Mouse (Mus musculus) right cerebral cortex, postnatal 4 days (tissue): ENCODE measurements around the gene Nt5dc3.

Experiments
- DNase-seq: peaks from one replicate; pipeline ENCODE4 v3.0.0-alpha.2; 2022

Gene Nt5dc3

DNA sequence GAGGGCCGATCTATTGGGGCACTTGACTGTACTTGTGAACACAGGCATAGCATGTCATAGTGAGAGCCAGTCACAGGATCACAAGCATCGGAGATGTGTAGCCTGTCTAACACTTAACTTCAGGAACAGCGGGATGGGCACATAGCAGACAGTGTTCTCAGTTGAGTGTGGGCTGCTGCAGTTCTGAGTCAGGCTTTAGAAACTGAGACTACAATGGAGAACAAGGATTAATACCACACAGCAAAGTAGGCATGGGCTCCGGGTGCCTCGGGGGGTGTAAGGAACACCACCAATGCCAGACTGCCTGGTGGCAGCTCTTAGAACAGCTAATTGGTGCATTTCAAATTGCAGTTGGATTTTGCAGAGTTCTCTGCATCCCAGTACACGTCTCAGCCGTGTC is 42.2 kb downstream of the Nt5dc3 start:
- DNase-seq: no peak

- peak; percentile 22 for DNase-seq
Measured at GRCm38 (mm10) chr10:86824093-86824492, 45.3 kb downstream of the Nt5dc3 start.

GRCm38 (mm10) chr10:86824871-86825270 is 46.1 kb downstream of the Nt5dc3 start:
- DNase-seq: no peak

DNA sequence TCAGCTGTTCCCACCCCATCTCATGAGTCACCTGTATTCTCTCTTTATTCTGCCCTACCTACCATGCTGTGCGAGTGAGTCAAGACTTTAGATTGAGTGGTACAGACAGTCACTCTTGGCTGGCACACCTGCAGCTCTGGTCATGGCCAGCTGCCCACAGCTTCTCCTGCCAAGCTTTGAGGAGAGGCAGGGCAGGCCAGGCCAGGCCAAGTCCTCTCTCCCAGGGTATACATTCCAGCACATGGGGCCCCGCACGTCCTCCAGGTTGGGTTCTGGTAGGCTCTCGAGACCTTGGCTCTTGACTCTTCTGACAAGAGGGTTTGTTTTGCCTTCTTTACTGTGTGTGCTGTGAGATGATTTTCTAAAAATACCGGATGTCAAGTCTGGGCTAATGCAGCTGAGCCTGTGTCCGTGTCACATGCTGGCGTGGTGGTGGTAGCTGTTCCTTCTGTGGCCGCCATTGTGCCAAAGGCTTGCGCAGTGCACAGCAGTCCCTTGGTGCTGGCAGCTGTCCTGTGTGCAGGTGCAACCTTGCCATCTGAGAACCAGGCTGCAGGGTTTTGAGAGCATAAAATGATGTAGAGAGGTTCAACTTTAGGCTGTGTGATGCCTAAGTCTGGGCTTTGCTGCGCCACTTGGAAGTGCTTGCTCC is 47.2 kb downstream of the Nt5dc3 start:
- no peak for DNase-seq

DNA sequence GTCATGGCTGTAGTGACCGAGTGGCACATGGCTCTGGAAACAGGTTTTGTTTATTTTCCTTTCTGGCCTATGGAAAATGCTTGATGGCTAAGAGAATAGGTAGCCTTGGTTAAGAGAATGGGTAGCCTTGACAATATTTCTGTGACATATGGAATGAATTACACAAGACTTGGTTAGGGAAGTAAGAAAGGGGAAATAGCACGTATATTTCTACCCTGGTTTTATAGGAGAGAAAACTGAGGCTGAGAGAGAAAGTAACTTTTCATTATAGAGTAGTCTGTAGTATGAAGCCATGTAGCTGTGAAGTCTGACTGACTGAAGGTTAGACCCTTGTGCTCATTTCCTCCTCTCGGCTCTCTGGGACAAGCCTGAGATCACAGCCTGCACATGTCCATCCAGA is 48.1 kb downstream of the Nt5dc3 start:
- no peak for DNase-seq

DNA sequence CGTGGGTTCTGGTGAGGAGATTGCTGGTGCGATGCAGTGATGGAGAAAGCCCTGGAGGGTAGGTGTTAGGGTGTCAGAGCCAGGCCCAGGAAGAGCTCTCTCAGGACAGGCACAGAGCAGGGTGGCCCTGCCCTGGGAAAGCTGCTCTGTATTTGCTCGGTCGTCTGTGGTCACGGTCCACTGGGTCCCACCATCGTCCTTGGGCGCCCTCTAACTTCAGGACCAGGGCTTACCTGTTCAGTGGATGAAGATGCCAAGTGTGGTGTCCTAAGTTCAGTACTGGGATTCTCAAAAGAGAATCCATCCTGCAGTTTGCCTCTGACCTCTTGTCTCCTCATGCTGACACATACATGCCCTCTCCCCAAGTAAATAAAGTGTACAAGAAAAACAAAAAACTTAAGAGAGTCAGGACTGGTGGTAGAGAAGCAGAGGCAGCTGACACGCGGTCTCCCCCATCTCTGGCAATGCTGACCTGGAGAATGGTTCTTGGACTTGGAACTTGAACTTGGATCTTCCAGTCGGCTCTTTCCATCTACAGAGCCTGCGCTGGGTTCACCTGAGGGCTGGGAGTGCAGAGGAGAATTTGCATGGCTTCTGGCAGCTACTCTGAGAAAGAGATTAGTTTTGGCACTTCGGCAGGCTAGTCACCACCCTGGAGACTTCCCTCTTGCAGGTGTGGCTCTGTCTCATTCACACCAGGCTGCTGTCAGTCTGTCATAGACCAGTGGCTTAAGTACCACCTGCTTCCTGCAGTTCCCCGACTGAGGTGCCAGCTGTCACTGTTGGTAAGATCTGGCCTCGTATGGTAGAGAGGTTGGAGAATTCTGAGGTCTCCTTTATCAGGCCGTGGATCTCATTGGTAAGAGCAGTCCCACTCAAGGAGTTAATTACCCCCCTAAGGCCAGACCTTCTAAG is 49.7 kb downstream of the Nt5dc3 start:
- DNase-seq: no peak

- no peak for DNase-seq
Measured at GRCm38 (mm10) chr10:86829515-86829914, 50.7 kb downstream of the Nt5dc3 start.

GRCm38 (mm10) chr10:86836784-86837183 is 58.0 kb downstream of the Nt5dc3 start:
- no peak for DNase-seq

DNA sequence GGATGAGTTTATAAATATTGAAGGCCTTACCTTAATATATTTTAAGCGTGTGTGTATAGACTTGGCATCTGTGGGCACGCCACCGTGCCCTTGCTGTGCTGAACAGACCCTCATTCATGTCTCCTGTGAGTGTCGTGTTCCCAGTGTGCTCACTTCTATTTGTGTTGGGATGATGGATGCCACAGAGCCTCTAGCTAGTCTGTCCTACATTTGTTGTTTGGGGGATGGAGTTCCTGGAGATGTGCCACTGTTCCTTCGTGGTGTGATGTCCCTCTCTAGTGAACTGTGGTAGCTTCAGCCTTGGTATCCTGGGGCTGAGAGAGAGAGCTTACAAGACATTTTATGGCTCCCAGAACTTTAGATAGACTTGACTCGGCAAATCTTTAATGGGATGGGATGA is 60.0 kb downstream of the Nt5dc3 start:
- DNase-seq: no peak

GRCm38 (mm10) chr10:86842659-86843058 is 63.9 kb downstream of the Nt5dc3 start:
- no peak for DNase-seq

DNA sequence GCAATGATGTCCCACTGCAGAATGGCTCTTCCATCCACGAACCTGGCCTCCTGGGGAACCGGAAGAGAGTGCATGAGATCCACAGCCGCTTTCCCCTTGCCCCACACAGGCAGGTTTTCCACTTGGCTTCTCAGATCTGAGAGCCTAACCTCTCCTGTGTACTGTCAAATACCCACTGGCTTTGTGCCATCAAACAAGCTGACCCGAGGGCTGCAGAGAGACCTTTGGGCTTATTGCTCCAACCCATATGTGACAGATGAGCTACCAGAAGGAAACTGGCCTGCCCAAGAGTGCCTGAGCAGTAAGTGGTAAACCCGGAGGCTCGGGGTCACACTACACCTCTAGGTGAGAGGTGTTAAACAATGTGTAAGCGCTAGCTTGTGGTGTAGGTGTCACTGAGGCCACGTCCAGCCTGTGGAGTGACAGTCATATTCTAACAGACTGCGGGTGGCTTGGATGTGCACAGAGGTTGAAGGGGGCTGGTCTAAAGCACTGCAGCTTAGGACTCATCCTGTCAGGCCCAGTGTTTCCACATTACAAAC is 68.2 kb downstream of the Nt5dc3 start:
- no peak for DNase-seq

- DNase-seq: no peak
Measured at GRCm38 (mm10) chr10:86849087-86849486, 70.3 kb downstream of the Nt5dc3 start.

DNA sequence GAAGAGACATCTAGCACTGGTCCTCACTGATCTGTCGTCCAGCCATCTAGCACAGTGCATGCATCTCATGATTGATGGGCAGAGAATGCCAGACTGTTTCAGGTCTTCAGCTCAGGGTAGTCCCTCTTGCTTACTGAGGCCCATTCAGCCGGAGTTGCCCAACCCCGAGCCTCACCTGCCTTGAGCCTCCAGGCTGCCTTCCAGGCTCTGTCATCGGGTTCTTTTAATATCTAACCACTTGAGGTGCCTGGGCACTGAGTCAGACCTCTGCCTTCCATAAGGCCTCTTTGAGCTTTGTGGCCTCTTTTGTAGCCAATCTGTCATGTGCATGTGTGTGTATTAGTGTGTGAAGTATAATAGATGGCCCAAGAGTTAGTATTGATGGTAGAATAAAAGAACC is 70.7 kb downstream of the Nt5dc3 start:
- DNase-seq: no peak

DNA sequence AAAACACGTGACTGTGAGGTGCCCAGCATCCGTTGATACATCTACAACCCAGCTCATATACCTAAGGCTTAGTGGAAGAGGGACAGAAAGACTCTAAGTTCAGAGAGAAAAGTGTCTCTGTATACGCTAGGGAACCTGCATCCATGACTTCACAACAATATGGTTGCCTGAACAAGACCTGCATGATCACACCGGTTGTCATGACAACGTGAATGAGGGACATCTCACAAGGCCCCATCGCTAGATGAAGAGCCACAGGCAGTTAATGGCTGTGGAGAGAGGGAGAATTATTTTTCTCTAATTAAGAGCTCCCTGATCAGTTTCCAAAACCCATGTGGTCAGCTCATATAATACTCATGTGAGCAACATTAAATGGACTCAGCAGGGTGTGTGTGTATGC is 73.4 kb downstream of the Nt5dc3 start:
- no peak for DNase-seq

GRCm38 (mm10) chr10:86853433-86853832 is 74.6 kb downstream of the Nt5dc3 start:
- DNase-seq: no peak

DNA sequence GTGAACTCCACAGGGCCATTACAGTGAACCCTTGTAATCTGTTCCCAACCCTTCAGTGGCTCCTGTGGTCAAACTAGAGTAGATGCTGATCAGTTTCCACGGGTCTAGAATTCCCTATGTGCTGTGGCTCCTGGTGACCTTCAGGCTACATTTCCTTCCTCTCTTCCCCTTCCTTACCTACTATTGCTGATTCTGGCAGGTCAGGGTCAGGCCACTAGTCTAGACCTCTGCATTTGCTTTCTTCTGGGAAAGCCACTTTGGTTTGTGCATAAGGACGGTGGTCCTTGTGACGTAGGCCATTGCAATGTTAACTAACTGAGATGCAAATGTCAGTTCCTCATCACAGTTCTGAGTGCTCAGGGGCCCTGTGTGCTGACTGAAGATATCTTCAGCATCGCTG is 81.6 kb downstream of the Nt5dc3 start:
- no peak for DNase-seq

GRCm38 (mm10) chr10:86862496-86862895 is 83.7 kb downstream of the Nt5dc3 start:
- no peak for DNase-seq

DNA sequence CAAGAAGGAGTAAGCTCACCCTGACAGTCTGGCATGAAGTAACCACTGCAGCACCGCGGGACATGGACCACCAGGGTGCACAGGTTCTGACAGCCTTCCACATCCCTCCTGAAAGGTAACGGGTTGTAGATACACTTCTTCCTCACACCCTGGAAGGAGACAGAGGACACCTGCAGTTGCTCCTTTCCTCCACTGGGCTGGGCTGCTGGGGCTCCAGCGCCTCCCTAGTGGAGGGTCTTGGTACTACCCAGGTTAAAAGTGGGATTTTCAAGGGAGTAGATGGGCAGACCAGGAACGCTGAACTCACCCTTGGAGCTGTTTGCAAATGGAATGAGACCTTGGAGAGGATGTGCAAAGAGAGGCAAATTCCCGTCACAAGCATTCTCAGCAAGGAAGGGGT is 84.6 kb downstream of the Nt5dc3 start:
- DNase-seq: no peak

- no peak for DNase-seq
Measured at GRCm38 (mm10) chr10:86872121-86872520, 93.3 kb downstream of the Nt5dc3 start.

DNA sequence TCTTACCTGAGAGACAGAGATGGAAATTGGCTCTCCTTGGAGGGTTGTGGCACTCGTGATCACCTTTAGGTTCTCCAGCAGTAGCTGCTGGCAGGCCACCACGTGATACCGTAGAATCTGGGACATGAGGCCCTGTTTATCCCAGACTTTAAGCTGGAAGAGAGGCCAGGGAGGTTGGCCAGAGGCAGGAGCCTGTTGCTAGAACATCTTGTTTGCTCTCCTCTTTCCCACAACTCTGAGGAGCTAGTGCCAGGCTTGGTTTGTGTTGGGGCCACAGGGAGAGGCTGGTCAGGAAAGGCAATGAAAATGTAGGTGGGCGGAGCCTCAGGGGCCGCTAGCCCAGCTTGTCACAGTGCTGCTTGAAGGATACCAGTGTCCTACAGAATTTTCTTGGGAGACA is 93.8 kb downstream of the Nt5dc3 start:
- no peak for DNase-seq

- DNase-seq: no peak
Measured at GRCm38 (mm10) chr10:86878721-86879120, 99.9 kb downstream of the Nt5dc3 start.

DNA sequence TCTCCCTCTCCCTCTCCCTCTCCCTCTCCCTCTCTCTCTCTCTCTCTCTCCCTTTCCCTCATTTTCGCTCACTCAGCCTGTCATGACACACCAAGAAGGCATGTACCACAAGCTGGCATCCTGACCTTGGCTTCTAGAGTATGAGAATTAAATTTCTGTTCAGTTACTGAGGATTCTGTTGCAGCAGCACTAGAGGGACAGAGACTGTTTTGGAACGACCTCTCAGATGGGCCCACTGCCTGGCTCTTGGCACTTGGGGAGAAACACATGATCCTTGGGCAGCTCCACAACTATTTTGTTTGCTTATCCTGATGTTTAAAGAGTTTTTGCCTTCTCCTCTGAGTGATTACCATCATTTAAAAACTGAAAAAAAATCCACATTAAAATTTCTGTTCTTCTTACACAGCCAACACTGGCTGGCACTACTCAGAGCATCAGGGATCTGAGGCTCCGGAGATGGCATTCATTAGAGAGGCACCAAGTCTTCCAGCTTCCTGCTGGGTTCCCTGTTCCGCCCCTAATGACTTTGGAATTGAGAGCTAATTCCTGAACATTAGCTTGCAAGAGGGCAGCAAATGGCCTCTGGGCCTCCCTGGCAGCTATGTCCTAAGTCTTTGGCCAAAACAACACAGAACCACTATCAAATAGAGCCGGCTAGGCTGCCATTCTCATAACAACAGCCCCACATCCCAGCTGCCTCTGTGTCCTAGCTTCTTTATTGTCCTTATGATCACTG is 101.4 kb downstream of the Nt5dc3 start:
- no peak for DNase-seq

DNA sequence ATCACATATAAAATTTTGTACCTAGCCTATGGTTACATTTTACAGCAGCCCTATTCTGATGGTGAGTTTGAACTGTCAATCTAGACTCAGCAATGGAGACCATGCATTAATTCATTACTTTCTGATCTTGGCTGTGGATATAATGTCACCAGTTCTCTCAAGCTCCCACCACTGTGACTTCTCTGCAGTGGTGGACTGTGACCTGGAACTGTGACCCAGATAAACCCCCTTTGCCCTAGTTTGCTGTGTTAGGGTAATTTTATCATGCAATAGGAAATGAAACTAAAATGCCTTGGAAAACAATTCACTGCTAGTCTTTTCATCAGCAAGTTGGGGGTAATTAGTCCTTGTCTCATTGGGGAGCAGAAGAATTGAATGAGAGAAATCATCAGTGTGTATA is 102.6 kb downstream of the Nt5dc3 start:
- DNase-seq: no peak
